Mouse (Mus musculus) cerebellum, adult 2 months (tissue): ENCODE measurements around the gene Tenm3.

Experiments used
- CTCF ChIP-seq: fragments of 200-500 bp; IDR thresholded peaks from 2 replicates; pipeline ENCODE4 v1.5.1; 2011; ENCODE audit warnings: low read depth, mild to moderate bottlenecking, control low read depth, low read length, moderate library complexity, borderline replicate concordance; ENCODE audit not compliant: insufficient read depth
- POLR2A ChIP-seq: fragments of 200-500 bp; IDR thresholded peaks from 2 replicates; pipeline ENCODE4 v1.6.1; 2011; ENCODE audit warnings: low read length, control low read depth, borderline replicate concordance; ENCODE audit not compliant: insufficient read depth

DNA sequence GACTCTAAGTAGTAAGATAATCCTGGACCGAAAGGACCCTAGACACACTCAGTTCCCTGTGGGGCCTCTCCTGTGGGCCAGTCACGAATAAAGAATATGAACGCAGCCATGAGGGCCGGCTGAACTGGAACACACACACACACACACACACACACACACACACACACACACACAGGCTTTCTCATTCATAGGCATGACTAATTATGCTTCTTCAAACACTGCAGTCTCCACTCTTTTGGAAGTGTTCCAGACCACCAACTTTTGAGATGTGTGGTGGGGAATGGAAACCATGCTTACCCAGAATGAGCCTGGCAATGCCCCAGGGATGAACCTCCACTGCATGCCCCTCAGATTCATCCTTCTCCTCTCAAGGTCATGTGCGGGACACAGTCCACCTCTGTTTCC lies 45.8 kb downstream of the Tenm3 start:
- TF ChIP-seq CTCF, result no peak
- no peak for TF ChIP-seq POLR2A
